Mouse (Mus musculus) left cerebral cortex, adult 8-10 months (tissue): Measurements from ENCODE around the gene Olfr45. TPM values are rescaled to one million over a fixed set of nuclear protein-coding genes. Genes with fewer than 3 reads are reported as not detected.
"Not testable (repeated sequence)": the region's sequence is repeated elsewhere in the genome, so short reads cannot be mapped to it uniquely, and the experiment has no call there.

Experiments used
- DNase-seq, 2 experiments: peaks; one replicate each; pipeline ENCODE4 v3.0.0; 2022; ENCODE audit warnings: low spot score in 2 of 2
- total RNA-seq, 4 experiments: library from RNA; stranded (reverse); gene quantifications; 2 replicates each; pipeline ENCODE4 v1.2.4; 2022

The Olfr45 gene
- not detected for total RNA-seq

- no peak for DNase-seq
These were observed at the start of gene Olfr45 for GRCm38 (mm10) chr7:140681651-140682050. TSS of gene Olfr45 (plus strand) at chr7:140681951.

GRCm38 (mm10) chr7:140646152-140646551 is 35.6 kb upstream of the Olfr45 start, which contains the start of gene Olfr53:
TSS of gene Olfr53 (plus strand) at chr7:140646452.
- no peak for DNase-seq

GRCm38 (mm10) chr7:140659630-140660029 is 22.1 kb upstream of the Olfr45 start, which contains the start of gene Olfr539:
TSS of gene Olfr539 (plus strand) at chr7:140659930.
- DNase-seq, result no peak

- DNase-seq, result not testable (repeated sequence)
These were observed 11.1 kb upstream of the Olfr45 start for GRCm38 (mm10) chr7:140670693-140671092.

- no peak for DNase-seq
These were observed 5.9 kb upstream of the Olfr45 start for GRCm38 (mm10) chr7:140675863-140676262.

GRCm38 (mm10) chr7:140679591-140679990 is 2.2 kb upstream of the Olfr45 start:
- not testable (repeated sequence) for DNase-seq

- no peak for DNase-seq
These were observed 15.2 kb downstream of the Olfr45 start, which contains the start of gene Olfr541 for GRCm38 (mm10) chr7:140696967-140697366. TSS of gene Olfr541 (plus strand) at chr7:140697267.

- DNase-seq, result no peak
These were observed 24.6 kb downstream of the Olfr45 start for GRCm38 (mm10) chr7:140706348-140706747.

- no peak for DNase-seq
These were observed 26.0 kb downstream of the Olfr45 start for GRCm38 (mm10) chr7:140707536-140708284.

GRCm38 (mm10) chr7:140717155-140718055 is 35.7 kb downstream of the Olfr45 start:
- DNase-seq, result peak in 1 of 2 experiments; percentile 28

- DNase-seq, result no peak
These were observed 39.3 kb downstream of the Olfr45 start for GRCm38 (mm10) chr7:140721095-140721494.

GRCm38 (mm10) chr7:140725558-140725957 is 43.8 kb downstream of the Olfr45 start:
- no peak for DNase-seq

- DNase-seq, result no peak
These were observed 51.4 kb downstream of the Olfr45 start for GRCm38 (mm10) chr7:140733162-140733561.

Other genes starting within 250 kb of the Olfr45 start
- not detected for gene Olfr533, start 218.6 kb upstream of the Olfr45 start, total RNA-seq
- not detected for gene Olfr535, start 197.7 kb upstream of the Olfr45 start, total RNA-seq
- not detected for gene Olfr536, start 174.6 kb upstream of the Olfr45 start, total RNA-seq
- not detected for gene Olfr538, start 114.1 kb upstream of the Olfr45 start, total RNA-seq
- gene Olfr46, start 80.7 kb upstream of the Olfr45 start, total RNA-seq, result under 1 TPM in 2 of 4 experiments, not detected in 2; 0.07 to 0.08 TPM
- not detected for gene Olfr61, start 53.0 kb upstream of the Olfr45 start, total RNA-seq
- gene Olfr53, start 35.5 kb upstream of the Olfr45 start, total RNA-seq, result not detected
- gene Olfr539, start 22.0 kb upstream of the Olfr45 start, total RNA-seq, result under 1 TPM; 0.04 to 0.09 (median 0.07) TPM
- not detected for gene Olfr541, start 15.3 kb downstream of the Olfr45 start, total RNA-seq
- gene Cyp2e1, start 81.8 kb downstream of the Olfr45 start, total RNA-seq, result under 1 TPM in 1 of 4 experiments, not detected in 3; 0.36 TPM
- gene Syce1, start 105.9 kb downstream of the Olfr45 start, total RNA-seq, result under 1 TPM in 3 of 4 experiments, not detected in 1; 0.40 to 0.91 (median 0.46) TPM
- 10 to 100 TPM; 29.5 to 33.1 (median 29.7) TPM for gene Zfp941, start 140.2 kb downstream of the Olfr45 start, total RNA-seq
- gene Urah, start 153.1 kb downstream of the Olfr45 start, total RNA-seq, result 10 to 100 TPM in 1 of 4 experiments, 1 to 10 TPM in 3; 6.2 to 13.1 (median 8.4) TPM
- not detected for gene Scgb1c1, start 163.6 kb downstream of the Olfr45 start, total RNA-seq
- gene Odf3, start 165.9 kb downstream of the Olfr45 start, total RNA-seq, result under 1 TPM in 1 of 4 experiments, not detected in 3; 0.36 TPM
- 1 to 10 TPM; 1.0 to 2.9 (median 2.5) TPM for gene Gm45785, start 174.4 kb downstream of the Olfr45 start, total RNA-seq
- gene Ric8a, start 175.0 kb downstream of the Olfr45 start, total RNA-seq, result 10 to 100 TPM; 60.1 to 70.0 (median 64.9) TPM
- gene Bet1l, start 175.6 kb downstream of the Olfr45 start, total RNA-seq, result 10 to 100 TPM; 20.7 to 26.7 (median 23.2) TPM
- gene Psmd13, start 200.0 kb downstream of the Olfr45 start, total RNA-seq, result 100 to 1,000 TPM; 105 to 117 (median 109) TPM
- 10 to 100 TPM; 62.4 to 79.7 (median 73.7) TPM for gene Sirt3, start 200.4 kb downstream of the Olfr45 start, total RNA-seq
- 1 to 10 TPM; 1.7 to 3.9 (median 2.9) TPM for gene Cox8b, start 218.5 kb downstream of the Olfr45 start, total RNA-seq
- 1 to 10 TPM in 1 of 4 experiments, under 1 TPM in 3; 0.54 to 1.1 (median 0.92) TPM for gene Nlrp6, start 239.0 kb downstream of the Olfr45 start, total RNA-seq